In the genomic region with DNA sequence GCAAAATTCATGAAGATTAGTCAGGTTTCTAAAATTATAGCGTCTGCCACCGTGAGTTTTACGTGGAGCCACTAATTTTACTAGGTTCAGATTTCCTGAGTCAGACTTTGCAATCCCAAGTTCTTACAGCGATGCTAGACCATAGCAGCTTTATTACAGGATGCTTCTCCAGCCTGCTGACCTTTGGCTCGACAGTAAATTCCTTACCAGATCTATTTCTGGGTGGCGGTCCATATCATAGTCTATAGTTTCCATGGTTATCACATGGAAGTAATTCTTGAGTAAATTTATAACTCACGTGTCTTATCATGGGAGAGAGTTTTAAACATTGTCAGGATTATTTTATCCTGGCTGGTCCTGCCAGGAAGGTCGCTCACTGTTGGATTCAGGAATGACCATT, we compare ENCODE assay signal across 22 mouse cellular contexts. TPM values are rescaled to one million over a fixed set of nuclear protein-coding genes. Genes with fewer than 3 reads are reported as not detected.
"Had no signal": no experiment of that assay in that cellular context is flagged by ENCODE, and none has a peak within 500 bp of the region (broad histone marks: within the 10 kb centered on the region; RNA-seq: fewer than 3 reads in every experiment).

No protein-coding gene starts in this region.

- H3K27ac ChIP-seq: neural tube, embryonic 13.5 days; neural tube, embryonic 15.5 days; stomach, embryonic 15.5 days; stomach, postnatal 0 days had no signal

- H3K9ac ChIP-seq: neural tube, embryonic 13.5 days; neural tube, embryonic 15.5 days; stomach, embryonic 15.5 days had no signal

- DNase-seq: retina, postnatal 1 day; right cerebral cortex, adult 18-20 months; right cerebral cortex, postnatal 14 days; right cerebral cortex, postnatal 25 days; right cerebral cortex, postnatal 4 days; spleen, adult 18-20 months; thymus, adult 18-20 months; thymus, adult 2 months; thymus, postnatal 25 days; thymus, postnatal 36 days; thymus, postnatal 4 days had no signal

- H3K36me3 ChIP-seq: neural tube, embryonic 13.5 days; neural tube, embryonic 15.5 days; stomach, embryonic 15.5 days had no signal

- H3K4me2 ChIP-seq: neural tube, embryonic 13.5 days; neural tube, embryonic 15.5 days; stomach, embryonic 15.5 days had no signal

- H3K4me3 ChIP-seq: neural tube, embryonic 13.5 days; neural tube, embryonic 15.5 days; stomach, embryonic 15.5 days had no signal

- H3K27me3 ChIP-seq: neural tube, embryonic 13.5 days; neural tube, embryonic 15.5 days; stomach, embryonic 15.5 days had no signal

- H3K9me3 ChIP-seq: stomach, embryonic 15.5 days had no signal

RNA-seq across cellular contexts. Expression of a gene that starts 41.8 kb away (rescaled TPM):
- total RNA-seq: neutrophil, adult 5-6 weeks had no signal
- polyA plus RNA-seq: neural tube, embryonic 13.5 days; neural tube, embryonic 14.5 days; neural tube, embryonic 15.5 days; small intestine, adult 2 months; spleen, adult 2 months; stomach, embryonic 14.5 days; stomach, embryonic 15.5 days; stomach, postnatal 0 days; testis, adult 2 months; thymus, adult 2 months; urinary bladder, adult 2 months had no signal
